Mouse (Mus musculus) liver, postnatal 0 days (tissue): ENCODE data around the gene Plekha7.

ENCODE experiments used
- CTCF ChIP-seq: sonication (generic); IDR thresholded peaks from 2 replicates; pipeline ENCODE4 v1.5.1; 2016; ENCODE audit warnings: antibody characterized with exemption, low read depth
- EP300 ChIP-seq: IDR thresholded peaks from 2 replicates; pipeline ENCODE4 v1.6.1; 2016; ENCODE audit warnings: antibody characterized with exemption, low read depth, mild to moderate bottlenecking

DNA sequence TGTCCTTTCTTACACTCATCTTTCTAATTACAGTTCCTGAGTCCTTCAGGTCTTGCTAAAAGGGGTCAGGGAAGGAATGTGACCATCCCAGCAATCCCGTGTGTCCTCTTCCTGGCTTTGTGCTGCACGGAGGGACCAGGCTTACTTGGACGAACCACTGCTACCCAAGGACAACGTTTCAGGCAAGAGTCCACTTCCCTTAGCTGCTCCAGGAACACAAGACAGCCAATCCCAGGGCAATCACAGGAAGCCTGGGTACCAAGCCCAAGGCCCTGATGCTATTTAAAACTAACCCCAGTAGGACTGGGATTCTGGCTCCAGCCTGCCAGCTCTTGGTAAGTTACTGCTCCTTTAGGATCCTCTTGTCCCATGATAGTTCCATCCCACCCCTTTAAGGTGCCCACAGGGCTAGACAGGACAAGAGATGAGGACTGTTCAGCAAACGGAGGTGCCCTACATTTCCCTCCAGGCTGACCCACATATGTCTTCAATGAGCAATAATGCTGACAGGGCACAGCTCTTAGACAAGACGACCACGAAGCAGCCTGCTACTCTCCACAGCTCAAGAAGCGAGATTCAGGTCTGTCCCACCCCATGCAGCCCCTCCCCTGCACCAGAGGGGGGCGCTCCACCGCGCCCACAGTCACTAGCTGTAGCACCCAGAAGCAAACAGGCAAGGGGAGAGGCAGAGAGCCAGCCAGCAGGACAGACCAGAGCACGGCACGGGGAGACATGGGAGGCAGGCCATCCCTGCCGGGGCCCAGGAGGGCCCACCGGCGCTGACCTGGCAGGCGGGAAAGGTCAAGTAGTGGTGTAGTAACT is 151.9 kb downstream of the Plekha7 start:
- 0 out of 2 replicates have a peak, but pooled peaks have one; percentile 10 for TF ChIP-seq CTCF
- no peak for TF ChIP-seq EP300
